8 mouse cellular contexts compared by ENCODE assay signal in genomic region chr1:91541042-91541592, GRCm38 (mm10). TPM values are rescaled to one million over a fixed set of nuclear protein-coding genes. Genes with fewer than 3 reads are reported as not detected.
DNase-seq lines count a peak whose midpoint lies in the region; ATAC-seq and TF ChIP-seq lines count a peak whose summit lies in the region.

No protein-coding gene starts in this region.

- in situ Hi-C loops in ES-E14 (cut with MboI; ENCODE audit: low sequenced_read_pairs in 2 of 2, unreplicated experiment in 2 of 2): no loop called here

- no peak for TF ChIP-seq EP300 in heart, postnatal 0 days (IDR thresholded peaks at IDR 0.05; ENCODE audit: low read depth)

- H3K9ac ChIP-seq in ES-E14 (ENCODE audit: insufficient read depth, low read depth, low read length, poor library complexity, severe bottlenecking): peak overlapping the region; percentile 75
- H3K9ac ChIP-seq in heart, postnatal 0 days (replicated peaks; ENCODE audit: low read depth, low read length): peak overlapping the region; percentile 75
- peak overlapping the region; percentile 94 for H3K9ac ChIP-seq in liver, embryonic 16.5 days (ENCODE audit: low read depth, low read length)
- peak overlapping the region; percentile 64 for H3K9ac ChIP-seq in stomach, embryonic 15.5 days

- no peak for DNase-seq in ES-E14 (ENCODE audit: low read depth, low spot score)
- no peak for DNase-seq in heart, postnatal 0 days (ENCODE audit: low spot score)
- DNase-seq in right cerebral cortex, adult 2 months (ENCODE audit: low spot score in 2 of 2): no peak

- no peak overlapping the region for H3K27ac ChIP-seq in ES-E14 (ENCODE audit: insufficient read depth, low read depth, low read length, poor library complexity, severe bottlenecking)
- peak overlapping the region; percentile 68 for H3K27ac ChIP-seq in heart, postnatal 0 days (ENCODE audit: low read depth)
- H3K27ac ChIP-seq in liver, embryonic 16.5 days (ENCODE audit: low read length): peak overlapping the region; percentile 96
- 0 out of 2 replicates have a peak overlapping the region, but pooled peaks have one; percentile 44 for H3K27ac ChIP-seq in stomach, embryonic 15.5 days

- peaks cover 50% of the 10 kb centered on the region for H3K36me3 ChIP-seq in erythroblast, embryonic 14.5 days (ENCODE audit: control insufficient read depth)
- no peaks in the 10 kb centered on the region; the same call in 1 of the 2 replicates for H3K36me3 ChIP-seq in ES-E14 (ENCODE audit: control insufficient read depth, insufficient read depth, low read length, poor library complexity, severe bottlenecking)
- H3K36me3 ChIP-seq in heart, postnatal 0 days (replicated peaks; ENCODE audit: control insufficient read depth, insufficient read depth, low read length): peaks cover 16% of the 10 kb centered on the region
- H3K36me3 ChIP-seq in liver, embryonic 16.5 days (ENCODE audit: control insufficient read depth, insufficient read depth): peaks cover 4% of the 10 kb centered on the region
- 0 out of 2 replicates have a peak, but pooled peaks cover 2% of the 10 kb centered on the region for H3K36me3 ChIP-seq in stomach, embryonic 15.5 days

- no peak for TF ChIP-seq CTCF in heart, postnatal 0 days (IDR thresholded peaks at IDR 0.05; ENCODE audit: low read depth)

- 14% methylated on average over 15 of the region's 15 CpGs for WGBS in heart, postnatal 0 days
- 14% methylated on average over 15 of the region's 15 CpGs for WGBS in liver, embryonic 16.5 days (ENCODE audit: insufficient replicate concordance)
- WGBS in stomach, embryonic 15.5 days: 13% methylated on average over 15 of the region's 15 CpGs

- peaks cover 85% of the 10 kb centered on the region for H3K4me1 ChIP-seq in erythroblast, embryonic 14.5 days (ENCODE audit: control insufficient read depth)
- H3K4me1 ChIP-seq in ES-E14 (ENCODE audit: control insufficient read depth in 2 of 2, insufficient read depth in 2 of 2, low read length in 2 of 2, poor library complexity in 1 of 2): peaks cover 0 to 7% of the 10 kb centered on the region in 2 experiments; a peak in 1 of 4 replicates
- H3K4me1 ChIP-seq in heart, postnatal 0 days (ENCODE audit: control insufficient read depth, insufficient read depth): peaks cover 16% of the 10 kb centered on the region
- H3K4me1 ChIP-seq in liver, embryonic 16.5 days (ENCODE audit: control insufficient read depth, low read depth, low read length): peaks cover 67% of the 10 kb centered on the region
- H3K4me1 ChIP-seq in stomach, embryonic 15.5 days: peaks cover 17% of the 10 kb centered on the region

- H3K4me2 ChIP-seq in heart, postnatal 0 days (ENCODE audit: low read depth, low read length): peak overlapping the region; percentile 93
- peak overlapping the region; percentile 89 for H3K4me2 ChIP-seq in liver, embryonic 16.5 days (ENCODE audit: low read depth, low read length)
- H3K4me2 ChIP-seq in stomach, embryonic 15.5 days: peak overlapping the region; percentile 86

- no peak for ATAC-seq in erythroblast, adult 5-6 weeks (replicated peaks; ENCODE audit: low FRiP score, poor library complexity, severe bottlenecking)
- ATAC-seq in heart, postnatal 0 days (ENCODE audit: insufficient read depth, low read depth): no peak
- ATAC-seq in liver, embryonic 16.5 days (ENCODE audit: low read depth): no peak
- ATAC-seq in stomach, embryonic 15.5 days (ENCODE audit: insufficient read depth, low FRiP score, low read depth): no peak
- no peak for ATAC-seq in CD4-positive, CD25-positive, alpha-beta regulatory T cell, adult 4 months

- no peaks in the 10 kb centered on the region for H3K9me3 ChIP-seq in erythroblast, embryonic 14.5 days (ENCODE audit: control insufficient read depth, low read length)
- H3K9me3 ChIP-seq in ES-E14 (ENCODE audit: control insufficient read depth, insufficient read depth, low read depth, low read length): no peaks in the 10 kb centered on the region
- H3K9me3 ChIP-seq in heart, postnatal 0 days (replicated peaks; ENCODE audit: control insufficient read depth, low read length): no peaks in the 10 kb centered on the region
- no peaks in the 10 kb centered on the region for H3K9me3 ChIP-seq in liver, embryonic 16.5 days (replicated peaks; ENCODE audit: control insufficient read depth, low read length)
- H3K9me3 ChIP-seq in stomach, embryonic 15.5 days: no peaks in the 10 kb centered on the region

- peak overlapping the region; percentile 85 for H3K4me3 ChIP-seq in erythroblast, embryonic 14.5 days (replicated peaks)
- peak overlapping the region; percentile 83 for H3K4me3 ChIP-seq in ES-E14 (ENCODE audit: insufficient read depth in 1 of 2, low read depth in 1 of 2, low read length in 2 of 2, poor library complexity in 1 of 2, severe bottlenecking in 1 of 2)
- peak overlapping the region; percentile 88 for H3K4me3 ChIP-seq in heart, postnatal 0 days (ENCODE audit: low read depth, low read length)
- peak overlapping the region; percentile 97 for H3K4me3 ChIP-seq in liver, embryonic 16.5 days (ENCODE audit: low read depth, low read length)
- H3K4me3 ChIP-seq in stomach, embryonic 15.5 days (replicated peaks): peak overlapping the region; percentile 89

- no peaks in the 10 kb centered on the region for H3K27me3 ChIP-seq in erythroblast, embryonic 14.5 days (ENCODE audit: control insufficient read depth)
- peaks cover 15% of the 10 kb centered on the region; the same call in 1 of the 2 replicates for H3K27me3 ChIP-seq in heart, postnatal 0 days (ENCODE audit: control insufficient read depth, insufficient read depth, low read length)
- no peaks in the 10 kb centered on the region for H3K27me3 ChIP-seq in liver, embryonic 16.5 days (ENCODE audit: control insufficient read depth, insufficient read depth, low read depth, low read length)
- 0 out of 2 replicates have a peak, but pooled peaks cover 7% of the 10 kb centered on the region for H3K27me3 ChIP-seq in stomach, embryonic 15.5 days (replicated peaks)

TF ChIP-seq in ES-E14, 5 proteins besides CTCF, POLR2A, EP300 and RAD21:
- TF ChIP-seq ZC3H11A (IDR thresholded peaks at IDR 0.05; ENCODE audit: borderline replicate concordance, low read depth, low read length) (no peak), CHD2 (IDR thresholded peaks at IDR 0.05; ENCODE audit: low read depth, low read length) (no peak), ZNF384 (IDR thresholded peaks at IDR 0.05; ENCODE audit: low read depth, low read length) (no peak), MAFK (IDR thresholded peaks at IDR 0.05; ENCODE audit: insufficient read depth, low read depth, low read length) (no peak), HCFC1 (IDR thresholded peaks at IDR 0.05; ENCODE audit: borderline replicate concordance, insufficient read depth, low read length) (no peak)

RNA-seq across cellular contexts. Expression of gene Asb1, which starts 0.8 kb away (rescaled TPM):
- polyA plus RNA-seq in erythroblast, embryonic 14.5 days (2012): 0.63 and 3.0 TPM in 2 replicates
- 106 and 120 TPM in 2 replicates for total RNA-seq in erythroblast, adult 5-6 weeks (2015; ENCODE audit: low replicate concordance)
- 299 and 366 TPM in 2 replicates for total RNA-seq in erythroblast, adult 5-6 weeks (2017; ENCODE audit: low replicate concordance)
- 10.3 and 12.2 TPM in 2 replicates for total RNA-seq in ES-E14 (2012; rRNA removed)
- 13.8 and 19.0 TPM in 2 replicates for total RNA-seq in heart, postnatal 0 days (2014; rRNA removed; ENCODE audit: low replicate concordance)
- 3.3 and 4.6 TPM in 2 replicates for polyA plus RNA-seq in heart, postnatal 0 days (2015; fragmentation: Nextera tagmentation; extraction: Ambion mirVana)
- 9.2 and 9.6 TPM in 2 replicates for polyA plus RNA-seq in liver, embryonic 16.5 days (2015; fragmentation: Nextera tagmentation; extraction: Ambion mirVana)
- 4.3 and 6.3 TPM in 2 replicates for polyA plus RNA-seq in stomach, embryonic 15.5 days (2015; fragmentation: Nextera tagmentation; extraction: Ambion mirVana)
- polyA plus RNA-seq in CD4-positive, CD25-positive, alpha-beta regulatory T cell, adult 4 months (2017; shearing (Covaris generic)): 1 to 10 TPM; 2.6 to 3.6 TPM

RNA-seq across cellular contexts. Expression of gene Traf3ip1, which starts 46.7 kb away (rescaled TPM):
- polyA plus RNA-seq in erythroblast, embryonic 14.5 days (2012): 0.40 and 0.45 TPM in 2 replicates
- 1.0 and 1.3 TPM in 2 replicates for total RNA-seq in erythroblast, adult 5-6 weeks (2015; ENCODE audit: low replicate concordance)
- total RNA-seq in erythroblast, adult 5-6 weeks (2017; ENCODE audit: low replicate concordance): 0.51 and 2.6 TPM in 2 replicates
- 7.9 and 9.2 TPM in 2 replicates for total RNA-seq in ES-E14 (2012; rRNA removed)
- 2.0 and 3.4 TPM in 2 replicates for total RNA-seq in heart, postnatal 0 days (2014; rRNA removed; ENCODE audit: low replicate concordance)
- 2.8 TPM in 2 replicates for polyA plus RNA-seq in heart, postnatal 0 days (2015; fragmentation: Nextera tagmentation; extraction: Ambion mirVana)
- 1.5 and 2.0 TPM in 2 replicates for polyA plus RNA-seq in liver, embryonic 16.5 days (2015; fragmentation: Nextera tagmentation; extraction: Ambion mirVana)
- polyA plus RNA-seq in stomach, embryonic 15.5 days (2015; fragmentation: Nextera tagmentation; extraction: Ambion mirVana): 7.8 and 8.4 TPM in 2 replicates
- 1 to 10 TPM; 3.5 to 5.2 TPM for polyA plus RNA-seq in CD4-positive, CD25-positive, alpha-beta regulatory T cell, adult 4 months (2017; shearing (Covaris generic))
